Mouse (Mus musculus): ENCODE measurements at regions not wholly inside any gene's neighbourhood (a gene's known extent, or its start where the extent isn't known, plus 50 kb on each side); places are given as distances from the start of the nearest gene placed in this dataset.
A peak's percentile ranks its signal among the peaks of the same experiment; 100 is the strongest.
"Not testable (repeated sequence)": the region's sequence is repeated elsewhere in the genome, so short reads cannot be mapped to it uniquely, and the experiment has no call there.

DNA sequence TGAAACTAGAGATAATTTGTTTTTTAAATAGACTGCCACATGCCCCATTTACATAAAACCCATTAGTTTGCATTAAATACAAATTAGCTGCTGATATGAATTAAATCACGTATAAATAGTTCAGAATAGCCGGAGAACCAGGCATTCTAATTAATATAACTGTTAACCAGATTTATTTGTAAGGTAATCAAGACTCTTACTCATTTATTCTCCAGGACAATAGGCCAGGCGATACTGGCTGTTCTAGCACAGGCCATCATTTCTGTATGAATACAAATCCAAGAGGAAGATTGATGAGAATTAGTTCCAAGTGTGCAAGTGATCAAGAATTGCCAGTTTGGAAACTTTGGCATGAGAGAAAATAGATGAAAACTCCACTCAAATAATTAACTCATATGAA, 746.1 kb downstream of the Efna5 start:
- 0 out of 2 replicates have a peak, but pooled peaks have one; percentile 39 for ATAC-seq (ENCODE audit: low FRiP score)
- WGBS, result 41% methylated on average over 3 of the region's 3 CpGs

DNA sequence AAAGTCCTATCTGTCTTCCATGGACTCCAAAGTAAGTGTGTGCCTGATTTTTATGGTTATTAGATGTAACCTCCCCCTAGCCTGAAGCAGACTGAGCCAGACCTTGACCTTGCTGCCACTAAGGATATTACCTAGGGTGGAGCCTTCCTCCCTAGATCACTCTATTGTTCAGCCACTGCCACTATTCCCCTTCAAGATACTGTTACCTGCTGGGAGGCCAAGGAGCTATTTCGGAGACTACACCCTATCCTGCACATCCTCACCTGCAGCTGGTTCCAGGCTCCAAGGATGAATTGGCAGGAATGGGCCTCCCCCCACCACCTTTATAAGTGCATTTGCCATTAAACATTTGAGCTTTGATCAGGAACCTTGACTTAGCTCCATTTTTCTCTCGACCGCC, 769.4 kb downstream of the Efna5 start:
- not testable (repeated sequence) for H3K27me3 ChIP-seq; H3K9me3 ChIP-seq; H3K4me3 ChIP-seq; H3K4me1 ChIP-seq (replicated peaks); H3K27ac ChIP-seq; H3K9ac ChIP-seq; H3K4me2 ChIP-seq; ATAC-seq (ENCODE audit: low FRiP score); H3K36me3 ChIP-seq
- 94% methylated on average over 3 of the region's 3 CpGs for WGBS

More for the DNA sequence above, 746.1 kb downstream of the Efna5 start:
- H3K4me1 ChIP-seq (replicated peaks), result no peaks in the 10 kb centered on the region
- no peaks in the 10 kb centered on the region for H3K27me3 ChIP-seq
- no peak overlapping the region for H3K9ac ChIP-seq
- H3K4me3 ChIP-seq, result no peak overlapping the region
- no peaks in the 10 kb centered on the region for H3K9me3 ChIP-seq
- H3K36me3 ChIP-seq, result no peaks in the 10 kb centered on the region
- H3K4me2 ChIP-seq, result no peak overlapping the region
- no peak overlapping the region for H3K27ac ChIP-seq

DNA sequence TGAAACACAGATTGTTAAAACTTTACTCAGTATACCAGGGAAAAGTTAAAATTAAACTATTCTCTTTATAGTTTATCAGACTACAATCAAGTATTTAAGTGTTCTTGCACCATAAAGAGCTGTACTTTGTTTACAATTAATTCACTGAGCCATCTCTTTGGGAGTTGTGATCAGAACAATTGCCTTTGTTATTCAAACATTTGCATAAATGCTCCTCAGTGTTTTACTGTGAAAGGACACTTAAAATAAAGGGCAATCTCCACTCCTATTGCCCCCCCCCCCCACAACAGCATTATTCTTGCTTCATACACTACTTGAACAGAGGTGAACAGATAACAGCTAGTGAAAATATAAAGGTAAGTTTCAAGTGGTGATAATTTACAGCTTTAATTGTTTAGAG, 772.1 kb downstream of the Efna5 start:
- Histone ChIP-seq H3K27me3 (no peaks in the 10 kb centered on the region), H3K4me2 (no peak overlapping the region), H3K9me3 (no peaks in the 10 kb centered on the region), H3K4me1 (replicated peaks) (no peaks in the 10 kb centered on the region), H3K9ac (no peak overlapping the region), H3K36me3 (no peaks in the 10 kb centered on the region), H3K27ac (no peak overlapping the region), H3K4me3 (no peak overlapping the region)
- no peak for ATAC-seq (ENCODE audit: low FRiP score)

DNA sequence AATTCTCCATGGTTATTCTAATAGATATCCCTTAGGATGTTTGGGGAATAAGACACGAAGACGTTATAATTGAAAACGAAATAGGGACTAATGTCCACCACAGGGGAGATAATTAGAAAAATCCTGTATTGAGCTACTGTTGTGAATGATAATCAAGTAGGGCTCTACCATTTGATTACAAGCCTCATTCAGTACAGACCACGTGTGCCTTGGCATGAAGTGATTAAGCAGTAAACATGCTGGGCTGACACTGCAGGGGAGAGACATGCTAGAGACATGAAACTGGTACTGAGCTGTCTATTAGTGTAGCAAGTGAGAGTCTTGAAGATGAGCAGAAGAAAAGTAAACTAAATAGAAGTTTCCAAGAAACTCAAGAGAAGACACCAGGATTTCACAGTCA, 797.8 kb downstream of the Efna5 start:
- H3K9me3 ChIP-seq, result no peaks in the 10 kb centered on the region
- H3K9ac ChIP-seq, result no peak overlapping the region
- WGBS, result 65% methylated on average over 4 of the region's 4 CpGs
- no peaks in the 10 kb centered on the region for H3K27me3 ChIP-seq
- no peaks in the 10 kb centered on the region for H3K4me1 ChIP-seq (replicated peaks)
- peak; percentile 75 for ATAC-seq (ENCODE audit: low FRiP score)
- H3K36me3 ChIP-seq, result no peaks in the 10 kb centered on the region
- no peak overlapping the region for H3K4me2 ChIP-seq
- no peak overlapping the region for H3K27ac ChIP-seq
- no peak overlapping the region for H3K4me3 ChIP-seq

DNA sequence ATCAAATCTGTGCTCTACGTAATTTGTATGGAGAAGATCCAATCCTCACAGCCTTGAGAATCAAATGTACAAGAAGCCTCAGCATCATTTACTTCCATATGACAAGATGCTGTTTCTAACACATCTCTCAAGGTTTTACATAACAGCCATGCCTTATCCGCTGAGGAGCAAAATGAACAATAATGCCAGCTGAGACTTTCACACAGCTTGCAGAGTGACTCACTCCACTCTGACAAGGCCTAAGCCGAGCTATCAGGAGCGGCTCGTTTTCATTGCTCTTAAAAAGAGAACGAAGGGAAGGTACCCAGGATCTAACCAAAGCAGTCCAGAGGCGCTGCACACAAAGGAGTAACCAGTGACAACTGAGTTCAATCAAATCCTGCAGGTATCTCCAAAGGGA, 803.5 kb downstream of the Efna5 start:
- H3K9me3 ChIP-seq, result no peaks in the 10 kb centered on the region
- ATAC-seq (ENCODE audit: low FRiP score), result no peak
- H3K27ac ChIP-seq, result no peak overlapping the region
- no peak overlapping the region for H3K4me2 ChIP-seq
- H3K27me3 ChIP-seq, result no peaks in the 10 kb centered on the region
- no peaks in the 10 kb centered on the region for H3K36me3 ChIP-seq
- H3K9ac ChIP-seq, result no peak overlapping the region
- 76% methylated on average over 7 of the region's 7 CpGs for WGBS
- H3K4me1 ChIP-seq (replicated peaks), result no peaks in the 10 kb centered on the region
- H3K4me3 ChIP-seq, result no peak overlapping the region

DNA sequence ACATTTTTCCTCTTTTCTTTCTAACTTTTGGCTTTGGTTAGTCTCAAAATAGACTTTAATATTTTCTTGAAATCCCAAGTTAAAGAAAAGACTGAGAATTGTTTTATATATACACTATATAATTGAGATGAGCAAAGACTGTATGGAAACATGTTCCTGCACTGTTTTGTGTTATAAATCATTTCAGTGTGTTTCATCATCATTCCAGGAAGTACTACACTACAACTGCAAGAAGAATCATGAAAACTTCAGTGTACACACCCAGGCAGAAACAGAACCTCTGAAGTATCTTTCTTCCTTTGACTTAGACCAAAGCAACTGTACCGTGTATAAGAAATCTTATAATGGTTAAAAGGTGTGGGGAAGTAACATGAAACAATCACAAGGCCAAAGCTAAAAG, 816.2 kb downstream of the Efna5 start:
- H3K4me2 ChIP-seq, result no peak overlapping the region
- H3K4me1 ChIP-seq (replicated peaks), result no peaks in the 10 kb centered on the region
- ATAC-seq (ENCODE audit: low FRiP score), result no peak
- WGBS, result 87% methylated on average over 1 of the region's 1 CpGs
- no peaks in the 10 kb centered on the region for H3K36me3 ChIP-seq
- H3K27ac ChIP-seq, result no peak overlapping the region
- H3K27me3 ChIP-seq, result no peaks in the 10 kb centered on the region
- no peak overlapping the region for H3K9ac ChIP-seq
- no peak overlapping the region for H3K4me3 ChIP-seq
- H3K9me3 ChIP-seq, result no peaks in the 10 kb centered on the region

DNA sequence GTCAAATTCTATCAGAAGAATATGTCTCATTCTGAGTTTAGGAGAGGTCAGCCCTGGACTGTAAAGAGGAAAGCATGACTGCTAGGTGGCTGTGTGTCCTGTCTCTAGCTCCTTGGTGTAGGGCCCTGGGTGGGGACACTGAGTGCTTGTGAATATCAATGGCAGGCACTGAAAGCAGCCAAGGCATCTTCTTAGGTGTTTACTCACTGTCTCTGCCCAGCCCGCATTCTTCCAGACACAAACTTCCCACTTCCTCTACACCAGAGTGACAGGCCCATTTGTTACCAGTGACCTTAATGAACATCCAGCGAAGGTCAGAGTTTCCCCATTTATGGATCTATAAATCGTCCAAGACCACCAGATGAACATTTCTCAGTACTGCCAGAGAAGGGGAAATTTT, 823.1 kb downstream of the Efna5 start:
- 53% methylated on average over 3 of the region's 3 CpGs for WGBS

DNA sequence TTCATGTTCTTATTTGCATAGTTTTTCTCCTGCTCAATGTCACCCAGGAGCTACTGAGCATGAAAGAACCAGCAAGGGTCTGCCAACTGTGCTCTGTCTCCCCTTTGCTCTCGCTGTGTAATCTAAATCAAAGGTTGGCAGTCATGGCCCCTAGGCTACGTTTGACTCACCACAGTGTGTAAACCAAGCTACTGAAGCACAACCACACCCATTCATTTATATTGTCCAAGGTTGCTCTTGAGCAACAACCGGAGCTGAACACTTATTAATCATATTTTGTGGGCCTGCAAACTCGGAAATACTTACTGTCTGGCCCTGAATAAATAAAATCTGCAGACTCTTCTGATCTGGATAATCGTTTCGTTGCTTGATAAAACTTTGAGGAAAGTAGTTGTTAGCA, 826.3 kb downstream of the Efna5 start:
- Histone ChIP-seq H3K27me3 (no peaks in the 10 kb centered on the region), H3K9me3 (no peaks in the 10 kb centered on the region), H3K27ac (no peak overlapping the region), H3K4me2 (no peak overlapping the region), H3K4me1 (replicated peaks) (no peaks in the 10 kb centered on the region), H3K36me3 (no peaks in the 10 kb centered on the region), H3K4me3 (no peak overlapping the region), H3K9ac (no peak overlapping the region)
- 60% methylated on average over 6 of the region's 6 CpGs for WGBS
- no peak for ATAC-seq (ENCODE audit: low FRiP score)

More for the DNA sequence above, 823.1 kb downstream of the Efna5 start:
- Histone ChIP-seq H3K9me3 (no peaks in the 10 kb centered on the region), H3K4me3 (no peak overlapping the region), H3K27me3 (no peaks in the 10 kb centered on the region), H3K27ac (no peak overlapping the region), H3K4me1 (replicated peaks) (no peaks in the 10 kb centered on the region), H3K36me3 (no peaks in the 10 kb centered on the region), H3K9ac (no peak overlapping the region), H3K4me2 (no peak overlapping the region)
- ATAC-seq (ENCODE audit: low FRiP score), result no peak

DNA sequence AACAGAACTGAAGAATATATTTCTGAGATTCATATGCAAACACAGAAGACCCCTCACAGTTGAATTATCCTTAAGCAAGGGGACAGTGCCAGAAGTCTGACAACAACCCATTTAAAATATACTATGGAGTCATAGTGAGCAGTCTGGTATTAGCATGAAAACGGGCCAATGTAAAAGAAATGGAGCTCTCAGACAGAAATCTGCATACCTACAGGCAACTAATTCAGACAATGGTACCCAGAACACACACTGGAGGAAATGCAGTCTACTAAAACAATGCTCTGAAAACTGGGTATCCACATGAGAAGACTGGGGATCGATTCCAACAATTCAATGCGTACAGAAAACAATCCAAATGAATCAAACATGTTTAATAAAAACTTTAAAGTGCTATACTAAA, 832.1 kb downstream of the Efna5 start:
- Histone ChIP-seq H3K4me2 (no peak overlapping the region), H3K4me1 (replicated peaks) (no peaks in the 10 kb centered on the region), H3K9me3 (no peaks in the 10 kb centered on the region), H3K9ac (no peak overlapping the region), H3K27ac (no peak overlapping the region), H3K27me3 (no peaks in the 10 kb centered on the region), H3K4me3 (no peak overlapping the region), H3K36me3 (no peaks in the 10 kb centered on the region)
- ATAC-seq (ENCODE audit: low FRiP score), result no peak
- 72% methylated on average over 3 of the region's 3 CpGs for WGBS

DNA sequence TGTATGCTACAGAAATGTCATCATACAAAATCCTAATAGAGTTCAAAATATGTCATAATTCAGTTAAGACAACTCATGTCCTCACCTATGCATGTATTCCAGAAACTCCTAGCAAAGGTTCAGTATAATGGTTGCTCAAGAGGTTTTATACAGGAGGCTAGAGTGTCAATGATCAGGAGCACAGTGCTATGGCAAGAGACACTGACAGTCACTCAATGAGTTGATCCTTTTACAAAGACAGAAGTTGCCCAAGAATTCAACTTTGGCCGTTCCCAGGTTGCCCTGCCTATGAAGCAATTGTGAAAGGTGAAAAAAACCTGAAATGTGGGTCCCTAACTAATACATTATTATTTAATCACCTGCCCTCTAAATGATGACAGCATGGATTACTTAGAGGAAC, 850.5 kb downstream of the Efna5 start:
- H3K9me3 ChIP-seq, result no peaks in the 10 kb centered on the region
- H3K9ac ChIP-seq, result no peak overlapping the region
- no peaks in the 10 kb centered on the region for H3K36me3 ChIP-seq
- no peak overlapping the region for H3K27ac ChIP-seq
- WGBS, result 68% methylated on average over 1 of the region's 1 CpGs
- no peak overlapping the region for H3K4me2 ChIP-seq
- no peak for ATAC-seq (ENCODE audit: low FRiP score)
- H3K4me1 ChIP-seq (replicated peaks), result no peaks in the 10 kb centered on the region
- no peaks in the 10 kb centered on the region for H3K27me3 ChIP-seq
- H3K4me3 ChIP-seq, result no peak overlapping the region
